Mouse (Mus musculus): ENCODE results near the gene P4ha3. TPM values are rescaled to one million over a fixed set of nuclear protein-coding genes. Genes with fewer than 3 reads are reported as not detected.

P4ha3 gene
- polyA plus RNA-seq, 1 experiment from 2014 or later = 9.6 TPM

- no peak for DNase-seq (ENCODE audit: low spot score)
Observed at GRCm38 (mm10) chr7:100295745-100296144, 10.4 kb downstream of the P4ha3 start.

DNA sequence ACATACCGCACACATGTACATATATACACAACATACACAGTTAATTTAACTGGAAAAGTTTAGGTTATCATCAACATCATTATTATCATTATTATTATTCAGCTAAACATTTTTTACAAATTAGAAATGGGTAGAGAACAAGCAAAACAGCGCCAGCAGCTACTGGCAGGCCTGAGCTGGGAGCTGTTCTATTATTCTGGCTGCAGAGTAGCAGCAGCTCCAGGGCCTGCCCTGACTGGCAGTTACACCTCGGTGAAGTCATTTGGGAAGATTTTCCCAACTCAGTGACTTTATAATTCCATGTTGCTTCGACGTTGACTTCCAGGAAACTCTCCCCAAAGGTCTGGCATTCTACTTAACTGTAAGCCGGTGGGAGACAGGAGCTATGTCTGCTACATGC, 11.4 kb downstream of the P4ha3 start:
- H3K27me3 ChIP-seq (ENCODE audit: control insufficient read depth, insufficient read depth, low read length) = no peaks in the 10 kb centered on the region
- ATAC-seq (ENCODE audit: low FRiP score) (no peak), DNase-seq (ENCODE audit: low spot score) (no peak)
- no peaks in the 10 kb centered on the region for H3K4me1 ChIP-seq (replicated peaks; ENCODE audit: control insufficient read depth, insufficient read depth, low read length)
- no peak overlapping the region for H3K4me2 ChIP-seq (replicated peaks; ENCODE audit: low read depth, low read length)
- WGBS = 88% methylated on average over 6 of the region's 6 CpGs
- H3K9ac ChIP-seq (ENCODE audit: low read depth, low read length) = no peak overlapping the region
- no peaks in the 10 kb centered on the region for H3K9me3 ChIP-seq (ENCODE audit: control insufficient read depth, low read length)
- no peak overlapping the region for H3K27ac ChIP-seq (ENCODE audit: low read depth, low read length)
- no peak overlapping the region for H3K4me3 ChIP-seq (ENCODE audit: low read depth, low read length)
- H3K36me3 ChIP-seq (ENCODE audit: control insufficient read depth, insufficient read depth, low read length) = no peaks in the 10 kb centered on the region

More at GRCm38 (mm10) chr7:100295745-100296144, 10.4 kb downstream of the P4ha3 start:
- 90% methylated on average over 2 of the region's 2 CpGs for WGBS
- H3K9me3 ChIP-seq (ENCODE audit: control insufficient read depth, low read length) = no peaks in the 10 kb centered on the region
- no peaks in the 10 kb centered on the region for H3K4me1 ChIP-seq (replicated peaks; ENCODE audit: control insufficient read depth, insufficient read depth, low read length)
- no peaks in the 10 kb centered on the region for H3K36me3 ChIP-seq (ENCODE audit: control insufficient read depth, insufficient read depth, low read length)
- ATAC-seq (ENCODE audit: low FRiP score) = no peak
- no peak overlapping the region for H3K9ac ChIP-seq (ENCODE audit: low read depth, low read length)
- no peak overlapping the region for H3K4me2 ChIP-seq (replicated peaks; ENCODE audit: low read depth, low read length)
- no peak overlapping the region for H3K4me3 ChIP-seq (ENCODE audit: low read depth, low read length)
- no peaks in the 10 kb centered on the region for H3K27me3 ChIP-seq (ENCODE audit: control insufficient read depth, insufficient read depth, low read length)
- no peak overlapping the region for H3K27ac ChIP-seq (ENCODE audit: low read depth, low read length)

DNA sequence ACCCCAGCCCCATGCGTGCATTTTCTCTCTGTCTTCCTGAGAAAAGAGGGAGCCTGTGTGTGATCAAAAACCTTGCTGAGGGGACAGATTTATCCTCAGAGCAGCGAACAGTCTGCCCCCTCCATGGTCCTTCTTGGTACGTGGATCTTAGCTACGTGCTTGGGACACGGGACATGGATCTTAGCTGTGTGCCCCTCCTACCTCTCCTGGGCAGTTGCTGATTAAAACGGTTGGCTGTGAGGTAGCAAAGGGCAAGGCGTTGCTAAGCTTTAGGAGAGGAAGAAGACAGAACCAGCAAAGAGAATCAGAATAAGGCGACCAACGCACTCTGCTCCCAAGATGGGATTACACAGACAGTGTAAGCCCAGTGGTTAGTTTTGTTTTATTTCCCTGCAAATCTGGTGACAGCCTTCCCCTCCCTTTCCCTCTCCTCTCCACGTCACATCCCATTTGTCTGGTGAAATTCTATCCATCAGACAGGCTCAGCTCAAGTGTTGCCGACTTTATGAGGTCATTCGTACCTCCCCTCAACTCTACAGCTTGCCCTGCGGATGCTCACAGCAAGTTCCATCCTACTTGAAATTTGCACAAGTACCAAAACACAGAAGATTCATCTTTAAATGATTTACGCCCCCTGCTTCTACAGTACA, 13.7 kb downstream of the P4ha3 start:
- H3K36me3 ChIP-seq (ENCODE audit: control insufficient read depth, insufficient read depth, low read length) = no peaks in the 10 kb centered on the region
- ATAC-seq (ENCODE audit: low FRiP score) = no peak
- H3K27me3 ChIP-seq (ENCODE audit: control insufficient read depth, insufficient read depth, low read length) = no peaks in the 10 kb centered on the region
- 78% methylated on average over 14 of the region's 14 CpGs for WGBS
- H3K4me1 ChIP-seq (replicated peaks; ENCODE audit: control insufficient read depth, insufficient read depth, low read length) = no peaks in the 10 kb centered on the region
- H3K4me2 ChIP-seq (replicated peaks; ENCODE audit: low read depth, low read length) = no peak overlapping the region
- H3K9me3 ChIP-seq (ENCODE audit: control insufficient read depth, low read length) = no peaks in the 10 kb centered on the region
- H3K4me3 ChIP-seq (ENCODE audit: low read depth, low read length) = no peak overlapping the region
- H3K9ac ChIP-seq (ENCODE audit: low read depth, low read length) = no peak overlapping the region
- no peak overlapping the region for H3K27ac ChIP-seq (ENCODE audit: low read depth, low read length)
- no peak for DNase-seq (ENCODE audit: low spot score)

GRCm38 (mm10) chr7:100301390-100301789, 16.1 kb downstream of the P4ha3 start:
- 74% methylated on average over 3 of the region's 3 CpGs for WGBS

DNA sequence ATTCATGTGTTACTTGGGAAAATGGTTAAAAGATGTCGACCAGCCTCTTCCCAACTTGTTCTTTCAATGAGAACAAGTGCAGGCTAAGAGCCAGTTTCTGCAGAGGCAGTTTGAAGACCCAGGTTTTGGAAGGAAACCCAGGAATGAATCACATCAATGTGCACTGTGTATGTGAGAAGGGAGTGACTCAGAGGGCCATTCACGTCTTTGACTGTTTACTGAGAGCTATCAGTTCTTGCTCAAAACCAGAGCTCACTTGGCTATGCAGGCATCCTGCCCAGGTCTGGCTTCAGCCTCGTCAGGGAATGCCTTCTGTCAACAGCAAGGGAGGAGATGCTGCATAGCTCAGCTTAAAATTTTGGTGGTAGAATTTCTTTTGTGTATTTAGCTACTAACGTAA, 17.0 kb downstream of the P4ha3 start:
- ATAC-seq (ENCODE audit: low FRiP score) (no peak), DNase-seq (ENCODE audit: low spot score) (no peak)

More at GRCm38 (mm10) chr7:100301390-100301789, 16.1 kb downstream of the P4ha3 start:
- Histone ChIP-seq H3K9me3 (ENCODE audit: control insufficient read depth, low read length) (no peaks in the 10 kb centered on the region), H3K9ac (ENCODE audit: low read depth, low read length) (no peak overlapping the region), H3K4me2 (replicated peaks; ENCODE audit: low read depth, low read length) (no peak overlapping the region), H3K27me3 (ENCODE audit: control insufficient read depth, insufficient read depth, low read length) (no peaks in the 10 kb centered on the region), H3K4me3 (ENCODE audit: low read depth, low read length) (no peak overlapping the region), H3K27ac (ENCODE audit: low read depth, low read length) (no peak overlapping the region), H3K36me3 (ENCODE audit: control insufficient read depth, insufficient read depth, low read length) (no peaks in the 10 kb centered on the region), H3K4me1 (replicated peaks; ENCODE audit: control insufficient read depth, insufficient read depth, low read length) (no peaks in the 10 kb centered on the region)
- DNase-seq (ENCODE audit: low spot score) (no peak), ATAC-seq (ENCODE audit: low FRiP score) (no peak)

DNA sequence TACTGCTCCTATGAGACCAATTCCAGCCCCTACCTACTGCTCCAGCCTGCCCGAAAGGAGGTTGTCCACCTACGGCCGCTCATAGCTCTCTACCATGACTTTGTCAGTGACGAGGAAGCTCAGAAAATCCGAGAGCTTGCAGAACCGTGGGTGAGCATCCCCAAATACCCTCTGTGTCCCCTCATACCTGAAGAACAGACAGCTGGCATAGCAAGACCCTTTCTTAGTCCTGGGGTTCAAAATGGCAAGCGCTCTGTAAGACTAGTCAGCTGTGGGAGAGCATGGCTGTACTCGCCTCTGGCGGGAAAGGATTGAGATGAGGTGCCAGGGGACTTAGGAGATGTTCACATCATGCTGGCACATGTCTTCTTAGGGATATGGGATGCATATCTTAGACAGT, 20.6 kb downstream of the P4ha3 start:
- H3K4me2 ChIP-seq (replicated peaks; ENCODE audit: low read depth, low read length) = no peak overlapping the region
- H3K36me3 ChIP-seq (ENCODE audit: control insufficient read depth, insufficient read depth, low read length) = no peaks in the 10 kb centered on the region
- H3K27me3 ChIP-seq (ENCODE audit: control insufficient read depth, insufficient read depth, low read length) = no peaks in the 10 kb centered on the region
- WGBS = 92% methylated on average over 9 of the region's 9 CpGs
- DNase-seq (ENCODE audit: low spot score) (no peak), ATAC-seq (ENCODE audit: low FRiP score) (no peak)
- H3K4me1 ChIP-seq (replicated peaks; ENCODE audit: control insufficient read depth, insufficient read depth, low read length) = no peaks in the 10 kb centered on the region
- no peaks in the 10 kb centered on the region for H3K9me3 ChIP-seq (ENCODE audit: control insufficient read depth, low read length)
- no peak overlapping the region for H3K4me3 ChIP-seq (ENCODE audit: low read depth, low read length)
- H3K9ac ChIP-seq (ENCODE audit: low read depth, low read length) = no peak overlapping the region
- no peak overlapping the region for H3K27ac ChIP-seq (ENCODE audit: low read depth, low read length)

More for the DNA sequence above, 17.0 kb downstream of the P4ha3 start:
- H3K4me1 ChIP-seq (replicated peaks; ENCODE audit: control insufficient read depth, insufficient read depth, low read length) = no peaks in the 10 kb centered on the region
- no peaks in the 10 kb centered on the region for H3K9me3 ChIP-seq (ENCODE audit: control insufficient read depth, low read length)
- no peak overlapping the region for H3K4me2 ChIP-seq (replicated peaks; ENCODE audit: low read depth, low read length)
- H3K9ac ChIP-seq (ENCODE audit: low read depth, low read length) = no peak overlapping the region
- no peaks in the 10 kb centered on the region for H3K36me3 ChIP-seq (ENCODE audit: control insufficient read depth, insufficient read depth, low read length)
- WGBS = 74% methylated on average over 4 of the region's 4 CpGs
- H3K27ac ChIP-seq (ENCODE audit: low read depth, low read length) = no peak overlapping the region
- no peak overlapping the region for H3K4me3 ChIP-seq (ENCODE audit: low read depth, low read length)
- no peaks in the 10 kb centered on the region for H3K27me3 ChIP-seq (ENCODE audit: control insufficient read depth, insufficient read depth, low read length)

GRCm38 (mm10) chr7:100307872-100308653, 22.7 kb downstream of the P4ha3 start:
- peak; percentile 55 for DNase-seq (ENCODE audit: low spot score)
- Histone ChIP-seq H3K27ac (ENCODE audit: low read depth, low read length) (peak overlapping the region; percentile 39; the same call in 1 of the 2 replicates), H3K4me2 (replicated peaks; ENCODE audit: low read depth, low read length) (no peak overlapping the region)

GRCm38 (mm10) chr7:100309216-100309615, 23.9 kb downstream of the P4ha3 start:
- DNase-seq (ENCODE audit: low spot score) = no peak
- no peak for ATAC-seq (ENCODE audit: low FRiP score)
- no peak overlapping the region for H3K27ac ChIP-seq (ENCODE audit: low read depth, low read length)
- no peaks in the 10 kb centered on the region for H3K36me3 ChIP-seq (ENCODE audit: control insufficient read depth, insufficient read depth, low read length)
- no peaks in the 10 kb centered on the region for H3K27me3 ChIP-seq (ENCODE audit: control insufficient read depth, insufficient read depth, low read length)
- H3K4me1 ChIP-seq (replicated peaks; ENCODE audit: control insufficient read depth, insufficient read depth, low read length) = no peaks in the 10 kb centered on the region
- H3K9me3 ChIP-seq (ENCODE audit: control insufficient read depth, low read length) = no peaks in the 10 kb centered on the region
- no peak overlapping the region for H3K4me3 ChIP-seq (ENCODE audit: low read depth, low read length)
- WGBS = 64% methylated on average over 1 of the region's 1 CpGs
- peak overlapping the region; percentile 24 for H3K9ac ChIP-seq (ENCODE audit: low read depth, low read length)
- no peak overlapping the region for H3K4me2 ChIP-seq (replicated peaks; ENCODE audit: low read depth, low read length)

More at GRCm38 (mm10) chr7:100307872-100308653, 22.7 kb downstream of the P4ha3 start:
- Histone ChIP-seq H3K9ac (ENCODE audit: low read depth, low read length) (no peak overlapping the region), H3K9me3 (ENCODE audit: control insufficient read depth, low read length) (no peaks in the 10 kb centered on the region), H3K27me3 (ENCODE audit: control insufficient read depth, insufficient read depth, low read length) (no peaks in the 10 kb centered on the region), H3K36me3 (ENCODE audit: control insufficient read depth, insufficient read depth, low read length) (no peaks in the 10 kb centered on the region), H3K4me1 (replicated peaks; ENCODE audit: control insufficient read depth, insufficient read depth, low read length) (no peaks in the 10 kb centered on the region), H3K4me3 (ENCODE audit: low read depth, low read length) (no peak overlapping the region)
- peak; percentile 59; the same call in 1 of the 2 replicates for ATAC-seq (ENCODE audit: low FRiP score)
- 78% methylated on average over 4 of the region's 6 CpGs for WGBS
